Mouse (Mus musculus): ENCODE data around the gene Ap1m2.

The Ap1m2 gene

GRCm38 (mm10) chr9:21312134-21312533 is at the start of gene Ap1m2:
Gene Ap1m2 (minus strand): TSS chr9:21312337.
- DNase-seq (ENCODE audit: low read depth, low spot score): no peak

GRCm38 (mm10) chr9:21356981-21357718 is 45.0 kb upstream of the Ap1m2 start:
- DNase-seq (ENCODE audit: low read depth, low spot score): peak; percentile 86

DNA sequence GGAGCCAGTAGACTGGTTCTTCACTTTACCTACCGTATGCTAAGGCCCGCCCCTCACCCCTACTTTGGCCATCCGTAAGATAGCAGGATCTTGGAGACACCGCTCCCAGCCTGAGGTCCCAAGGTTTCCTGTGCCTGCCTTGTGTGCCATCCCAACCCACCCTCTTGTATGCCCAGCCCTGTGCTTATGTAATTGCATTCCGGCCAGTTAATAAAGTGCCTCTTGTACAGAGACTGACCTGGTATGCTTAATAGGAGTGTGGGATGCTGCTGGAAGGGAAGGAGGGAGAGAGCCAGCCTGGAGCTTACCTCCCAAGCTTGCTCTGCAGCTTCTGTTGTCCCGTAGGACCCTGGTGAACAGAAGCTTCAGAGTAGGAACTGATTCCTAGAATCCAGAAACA is 42.7 kb upstream of the Ap1m2 start:
- no peak for DNase-seq (ENCODE audit: low read depth, low spot score)

GRCm38 (mm10) chr9:21353373-21353686 is 41.2 kb upstream of the Ap1m2 start:
- no peak for DNase-seq (ENCODE audit: low read depth, low spot score)

DNA sequence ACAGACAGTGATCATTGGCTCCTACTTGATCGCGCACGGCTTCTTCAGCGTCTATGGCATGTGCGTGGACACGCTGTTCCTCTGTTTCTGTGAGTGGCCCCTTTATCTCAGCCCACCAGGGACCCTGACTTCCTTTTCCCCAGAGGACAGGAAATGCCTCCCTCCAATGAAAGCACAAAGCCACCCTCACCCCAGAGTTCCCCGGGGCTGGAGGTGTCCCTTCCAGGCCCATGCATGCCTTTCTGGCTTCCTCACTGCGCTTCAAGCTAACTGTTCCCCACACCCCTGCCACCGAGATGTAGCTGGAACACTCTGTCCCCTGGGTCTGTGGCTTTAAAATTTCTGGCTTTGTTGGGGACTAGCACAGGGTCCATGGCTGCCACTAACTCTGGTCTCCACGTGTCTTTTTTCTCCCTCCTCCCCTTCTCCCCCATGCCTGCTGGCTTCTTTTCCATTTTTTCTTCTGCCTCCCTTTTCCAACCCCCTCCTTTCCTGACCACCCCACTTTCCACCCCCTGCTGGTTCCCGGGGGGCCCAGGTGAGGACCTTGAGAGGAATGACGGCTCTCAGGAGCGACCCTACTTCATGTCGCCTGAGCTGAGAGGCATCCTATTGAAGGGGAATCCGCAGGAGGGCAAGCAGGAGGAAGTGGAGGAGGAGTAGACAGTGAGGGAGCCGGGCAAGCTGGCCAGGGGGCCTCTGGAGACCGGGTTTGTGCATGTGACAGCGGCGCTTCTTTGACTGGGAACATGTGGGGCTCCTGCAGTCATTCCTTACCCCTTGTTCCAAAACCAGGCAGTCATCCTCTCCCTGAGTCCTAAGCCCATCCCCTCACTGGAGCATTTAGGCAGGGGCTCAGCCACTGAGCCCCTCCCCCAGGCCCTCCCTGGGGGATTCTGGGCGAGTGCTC is 40.6 kb upstream of the Ap1m2 start:
- DNase-seq (ENCODE audit: low read depth, low spot score): no peak

GRCm38 (mm10) chr9:21351702-21352377 is 39.7 kb upstream of the Ap1m2 start:
- DNase-seq (ENCODE audit: low read depth, low spot score): no peak

DNA sequence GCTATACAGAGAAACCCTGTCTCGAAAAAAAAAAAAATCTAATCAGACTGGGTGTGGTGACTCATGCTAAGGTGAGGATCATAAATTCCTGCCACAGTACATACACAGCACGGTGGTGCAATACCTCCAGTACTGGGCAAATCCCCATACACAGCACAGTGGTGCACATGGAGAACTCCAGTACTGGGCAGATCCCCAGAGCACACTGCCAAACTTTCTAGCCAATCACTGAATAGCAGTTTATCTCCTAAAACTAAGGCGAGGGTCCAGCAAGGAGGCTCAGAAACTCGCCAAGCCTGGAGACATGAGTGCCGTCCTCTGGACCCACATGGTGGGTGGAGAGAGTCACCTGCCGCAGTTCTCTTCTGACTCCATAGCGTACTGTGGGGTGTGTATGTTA is 39.0 kb upstream of the Ap1m2 start:
- DNase-seq (ENCODE audit: low read depth, low spot score): no peak

- DNase-seq (ENCODE audit: low read depth, low spot score): no peak
These were observed 36.0 kb upstream of the Ap1m2 start for GRCm38 (mm10) chr9:21348152-21348551.

DNA sequence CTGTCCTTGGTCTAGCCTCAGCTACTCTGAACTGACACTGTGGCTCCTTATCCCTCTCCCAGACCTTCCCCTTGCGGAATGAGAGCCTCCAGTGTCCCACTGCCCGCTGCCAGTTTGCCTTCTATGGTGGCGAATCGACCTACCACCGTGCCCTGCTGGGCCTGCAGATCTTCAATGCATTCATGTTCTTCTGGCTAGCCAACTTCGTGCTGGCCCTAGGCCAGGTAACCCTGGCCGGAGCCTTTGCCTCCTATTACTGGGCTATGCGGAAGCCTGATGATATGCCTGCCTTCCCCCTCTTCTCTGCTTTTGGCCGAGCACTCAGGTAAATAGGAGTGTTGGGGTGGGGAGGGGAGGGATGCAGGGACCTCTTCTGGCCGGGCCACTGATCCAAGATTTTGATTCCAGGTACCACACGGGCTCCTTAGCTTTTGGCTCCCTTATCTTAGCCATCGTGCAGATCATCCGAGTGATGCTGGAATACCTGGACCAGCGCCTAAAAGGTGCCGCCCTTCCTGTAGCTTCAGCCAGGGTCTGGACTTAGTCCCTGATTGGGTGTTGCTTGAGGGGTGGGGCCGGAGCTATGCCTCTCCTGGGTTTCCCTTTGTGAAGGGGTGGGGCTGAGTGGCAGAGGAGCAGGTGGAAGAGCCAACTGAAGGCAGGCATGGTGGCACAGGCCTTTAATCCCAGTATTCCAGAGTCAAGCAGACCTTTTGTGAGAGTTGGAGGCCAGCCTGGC is 34.7 kb upstream of the Ap1m2 start:
- DNase-seq (ENCODE audit: low read depth, low spot score): no peak

DNA sequence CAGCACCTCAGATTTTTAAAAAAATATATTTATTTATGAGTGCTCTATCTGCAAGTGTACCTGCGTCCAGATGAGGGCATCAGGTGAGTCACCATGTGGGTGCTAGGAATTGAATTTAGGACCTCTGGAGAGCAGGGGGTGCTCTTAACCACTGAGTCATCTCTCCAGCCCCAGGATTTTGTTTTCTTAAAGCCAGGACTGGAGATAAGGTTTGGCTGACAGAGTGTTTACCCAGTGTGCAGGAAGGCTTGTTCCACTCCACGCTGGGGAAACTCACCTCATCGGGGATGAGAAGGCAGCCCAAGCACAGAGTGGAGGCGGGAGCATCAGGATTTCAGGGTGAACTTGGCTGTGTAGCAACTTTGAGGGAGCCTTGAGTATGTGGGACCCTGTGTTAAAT is 28.3 kb upstream of the Ap1m2 start:
- no peak for DNase-seq (ENCODE audit: low read depth, low spot score)

- no peak for DNase-seq (ENCODE audit: low read depth, low spot score)
These were observed 25.5 kb upstream of the Ap1m2 start for GRCm38 (mm10) chr9:21337652-21338051.

DNA sequence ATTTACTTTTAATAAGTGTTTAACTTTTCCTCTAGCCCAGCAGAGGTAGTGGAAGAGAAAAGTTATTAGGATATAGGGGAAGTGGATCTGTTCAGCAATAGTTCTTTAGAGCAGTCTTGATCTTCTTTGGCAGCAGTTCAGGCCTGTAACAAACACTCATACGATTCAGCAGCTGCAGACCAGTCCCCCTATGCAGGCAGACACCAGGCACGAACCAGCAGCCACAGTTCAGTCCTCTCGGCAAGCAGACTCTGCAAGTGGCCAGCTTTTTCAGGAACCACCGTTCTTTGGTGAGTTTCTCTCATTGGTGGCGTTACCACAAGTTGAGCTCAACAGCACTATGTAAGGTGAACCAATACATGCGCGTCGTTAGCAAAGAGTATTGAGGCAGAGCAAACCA is 24.4 kb upstream of the Ap1m2 start:
- DNase-seq (ENCODE audit: low read depth, low spot score): no peak

GRCm38 (mm10) chr9:21335391-21335790 is 23.3 kb upstream of the Ap1m2 start:
- DNase-seq (ENCODE audit: low read depth, low spot score): no peak

GRCm38 (mm10) chr9:21334747-21335146 is 22.6 kb upstream of the Ap1m2 start:
- no peak for DNase-seq (ENCODE audit: low read depth, low spot score)

GRCm38 (mm10) chr9:21333523-21333922 is 21.4 kb upstream of the Ap1m2 start:
- DNase-seq (ENCODE audit: low read depth, low spot score): no peak

DNA sequence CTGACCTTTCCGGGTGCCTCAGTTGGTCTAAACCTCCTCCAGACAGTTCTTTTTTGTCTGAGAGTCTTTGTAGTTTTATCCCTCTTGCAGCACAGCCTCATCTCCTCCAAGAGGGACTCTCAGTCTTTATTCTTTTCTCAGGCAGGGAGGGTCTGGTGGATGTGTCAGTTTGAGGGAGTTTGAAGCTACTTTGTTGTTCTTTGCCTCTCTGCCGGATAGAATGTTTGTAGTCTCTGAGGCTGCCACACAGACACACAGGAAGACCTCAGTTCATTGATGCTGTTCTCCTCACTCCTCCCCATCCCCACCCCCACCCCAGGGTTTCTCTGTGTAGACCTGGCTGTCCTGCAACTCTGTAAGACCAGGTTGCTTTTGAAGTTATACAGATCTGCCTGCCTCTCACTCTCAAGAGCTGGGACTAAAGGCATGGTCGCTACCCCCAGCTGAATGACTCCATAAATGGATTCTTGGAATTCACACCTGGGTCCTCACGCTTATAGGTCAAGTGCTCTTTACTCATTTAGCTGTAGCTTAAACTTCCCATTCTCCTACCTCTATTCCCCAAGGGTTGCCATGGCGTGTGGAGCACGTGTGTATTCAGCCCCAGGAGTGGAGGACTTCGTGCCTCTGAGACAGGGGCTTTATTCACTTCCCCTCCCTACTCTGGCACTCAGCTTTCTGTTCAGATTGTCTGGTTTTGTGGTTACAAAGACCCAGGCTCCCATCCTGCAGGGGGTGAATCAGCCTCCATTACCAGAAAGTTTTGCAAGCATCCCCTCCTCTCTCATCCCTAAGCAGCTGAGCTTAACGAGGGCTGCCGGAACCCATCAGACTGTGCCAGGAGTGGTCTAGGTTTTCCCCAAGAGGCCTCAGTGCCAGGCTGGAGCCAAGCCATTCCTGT is 20.3 kb upstream of the Ap1m2 start:
- DNase-seq (ENCODE audit: low read depth, low spot score): no peak

DNA sequence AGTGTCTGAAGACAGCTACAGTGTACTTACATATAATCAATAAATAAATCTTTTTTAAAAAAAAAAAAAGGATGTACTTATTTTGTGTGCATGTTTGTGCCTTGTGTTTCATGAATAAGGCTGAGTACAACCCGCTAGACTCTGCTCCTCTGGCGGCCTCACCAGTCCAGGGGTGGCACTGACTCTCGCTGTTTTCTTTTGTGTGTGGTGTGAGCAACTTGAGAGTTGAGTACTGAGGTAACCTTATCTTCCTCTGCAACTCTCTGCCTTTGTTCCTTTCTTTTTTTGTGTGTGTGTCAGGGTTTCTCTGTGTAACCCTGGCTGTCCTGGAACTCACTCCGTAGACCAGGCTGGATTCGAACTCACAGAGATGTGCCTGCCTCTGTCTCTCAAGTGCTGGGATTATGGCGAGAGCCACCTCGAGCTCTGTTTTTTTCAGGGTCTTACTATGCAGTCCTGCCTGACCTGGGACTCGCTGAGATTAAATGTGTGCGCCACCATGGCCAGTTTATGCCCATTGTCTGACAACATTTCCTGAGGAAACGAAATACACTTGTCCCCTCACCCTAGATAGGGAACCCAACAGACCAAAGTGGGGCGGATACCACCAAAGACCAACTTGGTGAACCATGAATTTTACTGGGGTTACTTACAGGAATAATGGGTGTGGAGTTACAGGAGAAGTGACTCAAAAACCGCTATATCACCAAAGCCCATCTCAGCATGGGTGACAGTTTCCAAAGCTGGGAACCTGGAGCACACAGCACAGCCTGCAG is 19.4 kb upstream of the Ap1m2 start:
- DNase-seq (ENCODE audit: low read depth, low spot score): no peak

DNA sequence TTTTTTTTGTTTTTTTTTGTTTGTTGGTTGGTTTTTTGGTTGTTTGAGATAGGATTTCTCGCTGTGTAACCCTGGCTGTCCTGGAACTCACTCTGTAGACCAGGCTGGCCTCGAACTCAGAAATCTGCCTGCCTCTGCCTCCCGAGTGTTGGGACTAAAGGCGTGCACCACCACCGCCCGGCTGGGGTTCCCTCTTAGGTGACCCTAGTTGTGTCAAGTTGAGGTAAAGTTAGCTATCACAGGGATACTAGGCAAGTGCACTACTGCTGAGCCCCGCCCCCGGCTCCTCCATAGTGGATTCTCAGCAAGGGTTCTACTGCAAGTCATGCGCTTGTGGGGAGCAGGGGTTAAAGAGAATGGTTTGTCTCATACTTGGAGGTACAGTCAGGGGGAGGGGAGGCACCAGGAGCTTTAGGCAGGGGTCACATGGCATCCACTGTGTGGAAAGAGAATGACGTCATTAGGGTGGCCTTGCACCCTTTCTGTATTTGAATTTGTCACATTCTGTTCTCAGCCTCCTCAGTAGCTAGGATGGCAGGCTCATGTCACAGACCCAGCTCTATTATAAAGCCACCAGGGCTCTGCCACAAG is 17.7 kb upstream of the Ap1m2 start:
- DNase-seq (ENCODE audit: low read depth, low spot score): no peak

DNA sequence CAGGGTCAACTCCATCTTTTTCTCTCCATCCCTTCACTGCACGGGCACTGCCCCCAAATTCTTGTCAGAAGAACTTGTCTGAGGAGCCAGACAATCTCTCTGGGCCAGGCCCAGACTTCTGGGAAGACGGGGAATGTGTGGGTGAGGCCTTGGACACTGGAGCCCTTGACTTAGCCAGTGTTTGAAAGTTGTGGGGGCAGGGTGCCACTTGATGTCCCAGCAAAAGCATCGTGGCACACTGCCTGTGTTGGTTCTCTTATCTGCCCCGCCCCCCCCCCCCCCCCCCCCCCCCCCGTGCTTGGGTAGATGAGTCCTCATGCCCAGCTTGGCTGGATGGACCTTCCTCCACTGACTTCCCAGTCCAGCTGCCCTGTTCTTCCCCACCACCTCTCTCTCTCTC is 16.9 kb upstream of the Ap1m2 start:
- DNase-seq (ENCODE audit: low read depth, low spot score): no peak

DNA sequence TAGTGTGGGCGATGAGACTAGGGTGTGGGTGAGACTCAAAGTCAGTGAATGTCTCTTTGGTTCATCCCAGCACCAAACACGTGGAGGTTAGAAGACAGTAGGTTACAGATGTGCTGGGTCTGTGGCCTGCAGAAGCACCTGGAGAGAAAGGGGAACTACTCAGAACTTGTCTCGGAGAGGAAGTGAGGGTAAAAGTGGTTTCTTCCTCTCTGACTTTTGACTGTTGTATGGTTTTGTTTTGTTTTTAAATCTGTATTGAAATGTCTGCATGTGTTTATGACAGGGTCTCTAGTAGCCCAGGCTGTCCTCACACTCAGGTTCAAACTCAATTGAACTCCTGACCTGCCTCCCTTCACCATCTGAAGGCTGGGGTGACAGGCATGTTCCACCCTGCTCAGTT is 15.9 kb upstream of the Ap1m2 start:
- DNase-seq (ENCODE audit: low read depth, low spot score): no peak
